Mouse (Mus musculus) cerebellum, adult 2 months (tissue): ENCODE measurements around the gene Svop.

Experiments used
- CTCF ChIP-seq: fragments of 200-500 bp; IDR thresholded peaks from 2 replicates; pipeline ENCODE4 v1.5.1; 2011; ENCODE audit warnings: low read depth, mild to moderate bottlenecking, control low read depth, low read length, moderate library complexity, borderline replicate concordance; ENCODE audit not compliant: insufficient read depth
- POLR2A ChIP-seq: fragments of 200-500 bp; IDR thresholded peaks from 2 replicates; pipeline ENCODE4 v1.6.1; 2011; ENCODE audit warnings: low read length, control low read depth, borderline replicate concordance; ENCODE audit not compliant: insufficient read depth

- no peak for TF ChIP-seq POLR2A
- no peak for TF ChIP-seq CTCF
Observed at GRCm38 (mm10) chr5:114043800-114044199, 47.6 kb downstream of the Svop start.
